Mouse (Mus musculus): ENCODE measurements around the gene 6030468B19Rik.
"Not testable (repeated sequence)": the region's sequence is repeated elsewhere in the genome, so short reads cannot be mapped to it uniquely, and the experiment has no call there.

6030468B19Rik gene

DNA sequence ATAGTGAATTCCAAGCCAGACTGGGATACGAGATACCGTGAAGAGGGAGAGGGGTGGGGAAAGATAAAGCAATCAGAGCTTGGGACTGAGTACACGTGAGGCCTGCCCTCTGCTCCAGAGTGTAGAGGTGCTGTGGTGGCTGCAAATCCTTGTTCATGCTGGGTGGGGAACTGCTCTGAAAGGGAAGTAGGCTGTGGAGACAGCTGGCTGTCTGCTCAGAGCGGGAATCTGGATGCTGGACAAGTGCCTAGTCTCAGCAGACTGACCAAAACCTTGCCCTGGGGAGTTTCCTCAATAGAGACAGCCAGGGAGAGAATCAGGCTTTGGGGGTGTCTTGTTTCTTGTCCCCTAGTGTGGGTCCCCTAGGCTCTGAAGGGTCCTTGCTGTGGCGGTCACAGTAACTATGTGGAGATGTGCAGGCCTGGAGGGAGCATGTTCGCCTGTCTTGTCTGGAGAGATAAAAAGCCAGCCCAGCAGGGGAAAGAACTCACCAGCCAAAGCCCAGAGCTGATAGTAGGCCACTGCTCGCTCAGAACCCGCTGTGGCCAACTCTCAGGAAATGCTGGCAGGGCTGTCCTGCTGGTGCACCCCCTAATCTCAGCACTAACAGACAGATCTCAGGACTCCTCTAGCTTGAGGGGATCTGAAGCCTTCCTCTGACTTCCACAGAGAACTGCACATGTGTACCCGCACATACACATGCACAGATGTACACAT, 31.6 kb downstream of the 6030468B19Rik start:
- DNase-seq (ENCODE audit: low spot score in 2 of 2): no peak

DNA sequence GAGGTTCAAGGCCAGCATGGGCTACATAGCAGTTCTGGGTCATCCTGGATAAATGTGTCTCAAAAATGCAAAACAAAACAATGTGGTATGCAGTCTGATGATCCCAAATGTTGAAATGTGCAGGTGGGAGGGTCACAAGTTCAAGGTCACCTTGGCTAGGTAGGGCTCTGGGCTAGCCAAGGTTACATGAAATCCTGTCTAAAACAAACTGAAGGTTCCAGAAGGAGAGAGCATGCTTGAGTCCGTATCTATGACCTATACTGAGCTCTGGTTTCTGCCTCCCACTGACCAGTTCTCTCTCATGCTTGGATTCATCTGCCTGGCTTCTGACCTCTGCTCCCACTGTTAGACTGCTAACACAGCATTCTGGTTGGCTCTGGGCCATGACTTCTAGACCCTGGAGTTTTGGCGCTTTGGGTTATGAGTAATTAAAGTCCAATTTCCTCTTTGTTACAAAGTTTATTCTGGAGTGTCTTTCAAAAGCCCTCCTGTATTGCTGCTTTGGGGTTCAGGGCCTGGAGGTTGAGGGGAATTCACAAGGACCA, 32.3 kb downstream of the 6030468B19Rik start:
- no peak for DNase-seq (ENCODE audit: low spot score in 2 of 2)

DNA sequence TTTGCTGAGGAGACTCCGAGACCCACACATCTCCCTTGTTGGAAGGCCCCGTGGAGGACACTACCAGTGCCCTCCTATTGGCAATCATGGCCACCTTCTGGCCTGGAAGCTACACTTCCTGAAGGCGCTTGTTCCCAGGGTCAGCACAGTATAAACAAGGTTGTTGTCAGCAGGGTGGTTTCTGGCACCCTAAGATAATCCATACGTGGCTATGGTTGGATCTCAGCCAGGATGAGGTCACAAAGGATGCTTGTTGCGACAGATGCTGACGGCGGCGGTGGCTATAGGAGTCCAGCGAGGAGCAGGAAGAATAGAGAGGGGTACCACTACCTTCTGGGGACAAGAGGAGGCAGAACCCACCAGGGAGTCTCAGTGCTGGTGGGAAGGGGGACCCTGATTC, 32.9 kb downstream of the 6030468B19Rik start:
- DNase-seq (ENCODE audit: low spot score in 2 of 2): no peak

DNA sequence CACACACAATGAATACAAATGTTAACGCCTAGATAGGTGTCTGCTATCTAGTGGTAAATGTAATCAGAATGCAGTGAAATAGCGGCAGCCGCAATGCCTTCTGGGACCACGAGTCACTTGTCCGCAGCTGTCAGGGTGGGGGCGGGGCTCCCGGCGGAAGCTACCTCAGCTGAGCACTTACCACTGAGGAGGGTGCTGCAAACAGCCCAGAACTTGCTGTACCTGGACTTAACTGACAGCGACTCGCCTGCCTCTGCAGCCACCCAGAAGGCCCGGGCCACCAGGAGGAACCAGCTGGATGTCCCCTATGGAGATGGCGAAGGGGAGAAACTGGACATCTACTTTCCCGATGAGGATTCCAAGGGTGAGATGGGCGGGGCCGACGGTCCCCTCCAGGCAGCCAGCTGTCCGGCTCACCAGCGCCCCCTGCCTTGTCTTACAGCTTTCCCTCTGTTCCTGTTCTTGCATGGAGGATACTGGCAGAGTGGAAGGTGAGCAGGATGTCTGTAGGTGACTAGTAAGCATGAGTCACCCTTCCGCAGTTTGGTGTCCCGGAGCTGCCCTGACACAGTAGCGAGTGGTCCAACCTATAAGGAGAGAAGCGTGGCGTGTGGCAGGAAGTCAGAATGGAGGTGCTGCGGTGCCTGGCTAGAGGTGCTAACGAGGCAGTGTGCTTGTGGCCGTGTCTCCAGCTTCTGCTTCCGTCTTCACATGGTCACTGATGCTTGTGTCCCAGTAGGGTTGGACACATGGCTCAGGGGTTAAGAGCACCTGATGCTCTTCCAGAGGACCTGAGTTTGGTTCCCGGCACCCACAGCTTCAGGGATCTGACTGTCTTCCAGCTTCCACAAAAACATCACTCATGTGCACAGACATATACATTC, 34.9 kb downstream of the 6030468B19Rik start:
- DNase-seq (ENCODE audit: low spot score in 2 of 2): peak in 1 of 2 experiments; percentile 49

DNA sequence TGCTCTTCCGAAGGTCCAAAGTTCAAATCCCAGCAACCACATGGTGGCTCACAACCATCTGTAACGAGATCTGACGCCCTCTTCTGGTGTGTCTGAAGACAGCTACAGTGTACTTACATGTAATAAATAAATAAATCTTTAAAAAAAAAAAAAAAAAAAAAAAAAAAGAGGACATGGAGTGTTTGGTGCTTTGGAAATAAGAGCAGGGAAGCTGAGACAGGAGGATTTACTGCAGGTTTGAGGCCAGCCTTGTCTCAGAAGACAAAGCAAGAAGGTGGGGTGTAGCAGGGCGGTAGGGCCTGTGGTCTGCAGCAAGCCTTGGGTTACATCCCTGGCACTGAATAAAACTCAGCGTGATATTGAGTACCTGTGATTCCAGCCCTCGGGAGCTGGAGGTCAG, 36.0 kb downstream of the 6030468B19Rik start:
- DNase-seq (ENCODE audit: low spot score in 2 of 2): not testable (repeated sequence)

DNA sequence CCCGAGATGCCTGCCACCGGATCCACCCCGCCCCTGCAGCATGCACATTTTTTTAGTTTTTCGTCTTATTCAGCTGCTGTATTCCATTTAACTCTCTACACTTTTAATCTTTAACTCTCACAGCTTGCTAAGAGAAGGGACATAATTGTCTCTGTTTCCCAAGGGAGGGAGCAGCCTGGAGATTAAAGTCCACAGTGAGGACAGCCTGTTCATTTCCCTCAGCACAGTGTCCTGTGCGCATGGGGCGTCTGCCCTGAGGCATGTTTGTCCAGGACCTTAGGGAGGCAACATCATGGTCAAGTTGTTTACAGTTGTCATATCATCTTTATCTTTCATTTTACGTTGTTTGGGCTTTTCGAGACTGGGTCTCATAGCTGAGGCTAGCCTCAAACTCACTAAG, 36.6 kb downstream of the 6030468B19Rik start:
- DNase-seq (ENCODE audit: low spot score in 2 of 2): no peak

DNA sequence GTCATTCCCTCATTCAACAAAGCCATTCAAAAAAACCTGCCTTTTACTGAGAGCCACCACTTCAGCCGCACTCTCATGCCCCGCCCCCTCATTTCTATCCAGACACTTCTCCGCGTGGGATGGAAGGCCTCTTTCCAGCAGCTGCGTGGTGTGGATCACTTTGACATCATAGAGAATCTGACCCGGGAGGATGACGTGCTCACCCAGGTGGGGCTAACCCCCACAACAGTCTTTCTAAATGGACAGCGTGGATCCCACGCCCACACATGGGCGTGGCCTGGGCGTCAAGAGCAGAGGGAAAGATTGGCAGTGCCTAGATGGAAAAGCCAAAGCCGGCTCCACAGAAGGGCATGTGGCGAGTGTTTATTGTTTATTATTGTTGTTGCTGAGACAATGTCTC, 38.8 kb downstream of the 6030468B19Rik start:
- no peak for DNase-seq (ENCODE audit: low spot score in 2 of 2)

DNA sequence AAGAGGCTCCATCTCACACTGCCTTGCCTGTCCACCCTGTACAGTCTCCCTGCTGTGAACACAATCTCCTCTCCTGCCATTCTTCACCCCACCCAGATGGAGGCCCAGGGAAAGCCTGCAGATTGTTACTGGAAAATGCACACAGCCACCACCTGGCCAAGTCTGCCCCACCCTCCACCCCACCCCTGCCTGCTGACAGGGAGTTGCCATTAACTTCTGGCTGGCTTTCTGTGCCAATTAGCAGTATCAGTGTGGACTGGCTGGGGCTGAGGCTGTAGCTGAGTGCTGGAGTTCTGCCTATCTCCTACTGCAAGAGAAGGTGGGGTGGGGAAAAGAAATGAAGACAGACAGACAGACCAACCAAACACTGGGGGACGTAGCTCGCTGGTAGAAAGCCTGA, 41.1 kb downstream of the 6030468B19Rik start:
- no peak for DNase-seq (ENCODE audit: low spot score in 2 of 2)

DNA sequence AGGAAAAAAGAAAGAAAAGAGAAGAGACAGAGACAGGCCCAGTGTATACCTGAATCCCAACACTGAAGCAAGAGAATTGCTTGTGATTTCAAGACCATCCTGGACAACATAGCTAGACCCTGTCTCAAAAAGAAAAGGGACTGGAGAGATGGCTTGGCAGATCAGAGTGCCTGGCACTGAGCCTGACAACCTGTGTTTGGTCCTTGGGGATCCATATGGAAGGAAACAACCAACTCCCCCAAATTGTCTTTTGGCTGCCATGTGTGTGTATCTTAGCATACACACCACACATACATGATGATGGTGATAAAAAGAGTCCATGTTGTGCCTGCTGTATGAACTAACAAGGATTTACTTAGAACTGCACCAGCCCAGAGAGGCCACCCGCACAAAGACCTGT, 41.6 kb downstream of the 6030468B19Rik start:
- DNase-seq (ENCODE audit: low spot score in 2 of 2): no peak

DNA sequence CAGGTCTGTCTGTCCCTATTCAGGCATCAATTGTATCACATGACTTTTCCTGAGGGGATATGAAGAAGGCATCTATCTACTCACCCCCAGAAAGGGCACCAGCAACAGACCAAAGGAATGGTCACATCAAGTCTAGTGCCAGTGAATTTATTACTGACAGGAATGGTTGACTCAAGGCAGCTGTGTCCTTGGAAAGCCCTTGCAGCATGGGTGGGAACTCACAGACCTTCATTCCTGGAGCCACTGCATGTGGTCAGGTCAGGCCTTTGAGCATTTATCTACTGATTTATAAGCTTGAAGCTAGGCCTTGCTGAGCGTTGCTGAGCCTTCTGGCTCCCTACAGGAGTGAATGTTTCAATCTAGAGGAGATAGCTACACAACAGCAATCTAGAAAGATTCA, 43.5 kb downstream of the 6030468B19Rik start:
- no peak for DNase-seq (ENCODE audit: low spot score in 2 of 2)

DNA sequence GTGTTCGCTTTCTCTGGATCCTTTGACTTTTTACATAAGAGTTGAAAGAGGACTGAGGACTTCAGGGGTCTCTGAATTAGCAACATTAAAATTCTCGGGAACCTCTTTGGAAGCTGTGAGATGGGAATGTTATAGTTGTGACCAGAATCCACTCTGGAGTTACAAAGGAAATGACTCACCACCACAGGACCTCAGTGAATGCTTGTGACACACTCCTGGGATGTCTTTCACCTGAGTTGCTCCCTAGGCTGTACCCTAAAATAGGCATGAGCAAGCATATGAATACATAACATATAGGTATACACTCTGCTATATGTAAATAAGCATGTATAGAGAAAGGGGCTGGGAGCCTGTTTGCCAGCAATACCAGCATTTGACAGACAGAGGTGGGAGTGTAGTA, 46.0 kb downstream of the 6030468B19Rik start:
- no peak for DNase-seq (ENCODE audit: low spot score in 2 of 2)

DNA sequence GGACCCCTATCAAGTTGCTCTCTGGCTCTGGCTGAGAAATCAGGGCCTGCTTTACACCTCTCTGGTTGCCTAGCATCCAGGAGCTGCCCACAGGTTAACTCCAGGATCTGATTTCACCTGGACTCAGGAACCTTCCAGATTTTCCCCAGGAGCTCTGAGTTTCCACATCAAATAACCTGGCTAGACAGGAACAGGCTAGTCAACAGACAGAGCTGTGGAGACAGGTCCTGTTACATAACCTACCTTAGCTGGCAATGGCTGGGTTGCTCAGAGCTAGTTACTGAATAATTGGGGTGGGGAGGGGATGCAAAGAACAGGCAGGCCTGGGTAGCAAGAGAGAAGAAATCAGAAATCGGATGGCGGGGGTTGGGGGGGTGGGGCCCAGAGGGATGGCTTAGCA, 47.5 kb downstream of the 6030468B19Rik start:
- no peak for DNase-seq (ENCODE audit: low spot score in 2 of 2)

DNA sequence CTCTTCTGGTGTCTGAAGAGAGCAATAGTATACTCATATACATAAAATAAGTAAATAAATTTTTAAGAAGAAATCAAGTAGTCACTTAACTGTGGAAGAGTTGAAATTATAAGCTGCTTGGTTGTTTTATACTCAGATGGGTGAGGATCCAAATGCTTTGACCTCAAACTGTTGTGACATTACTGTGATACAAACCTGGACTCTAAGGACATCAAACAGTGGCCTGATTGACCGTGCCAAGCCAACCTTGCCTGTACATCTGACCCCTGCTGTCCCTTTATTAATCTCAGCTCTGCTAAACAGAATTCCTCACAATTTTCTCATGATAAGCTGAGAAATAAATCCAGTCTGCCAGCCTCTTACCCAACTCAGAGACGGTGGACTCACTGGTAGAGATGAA, 48.2 kb downstream of the 6030468B19Rik start:
- DNase-seq (ENCODE audit: low spot score in 2 of 2): no peak

DNA sequence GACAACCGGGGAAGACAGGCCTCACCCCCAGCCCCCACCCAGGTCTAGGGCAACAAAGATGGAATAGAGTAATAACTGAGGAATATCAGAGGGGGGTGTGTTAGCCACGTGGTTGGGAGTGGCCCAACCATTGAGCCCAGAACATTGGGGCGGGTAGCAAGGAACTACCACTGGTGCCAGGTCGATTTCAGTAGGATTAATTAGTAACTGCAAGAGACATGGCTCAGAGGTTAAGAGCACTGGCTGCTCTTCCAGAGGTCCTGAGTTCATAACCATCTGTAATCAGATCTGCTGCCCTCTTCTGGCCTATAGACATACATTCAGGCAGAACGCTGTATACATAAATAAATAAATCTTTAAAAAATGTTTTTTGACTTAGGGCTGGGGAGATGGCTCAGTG, 49.2 kb downstream of the 6030468B19Rik start:
- DNase-seq (ENCODE audit: low spot score in 2 of 2): no peak

DNA sequence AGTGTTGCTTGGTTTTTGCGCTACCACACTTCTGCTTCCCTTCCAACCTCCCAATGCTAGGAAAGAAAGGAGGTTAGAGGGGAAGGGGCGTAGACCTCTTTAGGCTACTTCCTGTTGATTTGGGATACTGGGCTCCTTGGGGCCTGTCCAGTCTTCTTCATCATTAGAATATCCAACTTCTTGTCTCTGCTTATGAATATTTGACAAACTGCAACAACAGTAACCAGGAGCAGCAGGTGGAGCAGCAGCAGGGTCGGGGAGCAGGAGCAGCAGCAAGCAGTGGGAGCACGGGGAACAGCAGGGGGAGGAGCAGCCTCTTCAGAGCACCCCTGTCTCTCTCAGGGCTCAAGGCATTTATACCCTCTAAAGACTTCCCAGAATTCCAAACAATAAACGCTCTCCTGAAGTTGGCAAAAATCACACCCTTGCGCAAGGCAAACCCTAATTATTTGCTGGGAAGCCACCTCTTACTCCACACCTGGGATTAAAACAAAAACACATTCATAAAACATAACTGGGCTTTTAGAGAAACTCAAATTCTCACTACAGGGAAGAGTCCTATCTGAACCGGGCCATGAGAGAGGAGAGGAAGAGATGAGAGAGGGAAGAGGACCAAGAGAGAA, 50.2 kb downstream of the 6030468B19Rik start:
- no peak for DNase-seq (ENCODE audit: low spot score in 2 of 2)

DNA sequence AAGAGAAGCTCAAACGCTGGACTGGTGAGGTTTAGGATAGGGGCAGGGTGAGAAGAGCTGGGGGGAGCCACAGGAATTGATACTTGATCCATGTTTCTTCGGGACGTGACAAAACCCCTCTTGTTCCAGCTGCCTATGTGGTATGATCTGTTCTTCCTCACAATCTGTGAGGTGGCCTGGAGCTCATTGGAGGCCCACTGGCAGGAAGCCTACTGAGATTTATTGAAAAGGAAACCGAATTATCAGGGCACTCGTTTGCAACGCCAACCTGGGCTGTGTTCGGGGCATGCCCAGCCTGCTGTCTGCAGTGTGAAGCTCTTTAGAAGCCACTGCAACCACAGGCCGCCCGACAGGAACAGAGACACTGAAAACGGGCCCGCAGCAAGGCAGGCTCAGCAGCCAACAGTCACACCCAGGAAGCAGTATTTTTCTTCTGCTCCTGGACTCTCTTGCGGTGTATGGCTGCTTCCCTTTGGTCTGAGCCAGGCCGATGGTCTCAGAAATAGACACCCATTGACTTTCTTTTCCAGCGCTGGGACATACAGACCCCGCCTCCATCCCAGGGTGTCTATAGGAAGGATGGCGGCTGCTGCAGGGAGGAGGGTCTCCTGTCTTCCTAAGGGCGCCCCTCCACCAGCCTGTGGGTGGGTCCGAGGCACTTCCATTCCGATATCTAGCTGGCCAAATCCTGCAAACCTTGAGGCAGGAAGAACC, 51.0 kb downstream of the 6030468B19Rik start:
- DNase-seq (ENCODE audit: low spot score in 2 of 2): no peak

DNA sequence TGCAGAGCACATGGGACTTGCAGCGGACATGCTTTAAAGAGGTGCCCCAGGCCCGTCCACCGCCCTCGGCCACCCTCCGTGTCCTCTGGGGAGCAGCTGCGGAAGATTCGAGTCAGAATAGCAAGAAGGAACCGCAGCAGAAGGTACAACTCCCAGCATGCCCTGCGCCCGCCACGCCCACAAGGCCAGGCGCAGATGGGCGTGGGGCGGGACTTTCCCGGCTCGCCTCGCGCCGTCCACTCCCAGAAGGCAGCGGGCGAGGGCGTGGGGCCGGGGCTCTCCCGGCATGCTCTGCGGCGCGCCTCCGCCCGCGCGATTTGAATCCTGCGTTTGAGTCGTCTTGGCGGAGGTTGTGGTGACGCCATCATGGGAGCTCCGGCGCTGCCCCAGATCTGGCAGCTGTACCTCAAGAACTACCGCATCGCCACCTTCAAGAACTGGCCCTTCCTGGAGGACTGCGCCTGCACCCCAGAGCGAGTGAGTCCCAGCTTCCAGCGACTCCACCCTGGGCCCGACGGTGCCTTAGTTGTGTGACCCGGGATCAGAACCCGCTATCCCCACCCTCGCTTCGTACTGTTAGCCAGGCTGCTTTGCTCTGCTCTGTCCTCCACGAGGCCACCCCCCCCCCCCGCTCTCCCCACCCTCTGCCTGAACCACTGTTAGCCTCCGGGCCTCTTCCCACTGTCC, 51.7 kb downstream of the 6030468B19Rik start, which contains the start of gene Birc5:
Gene Birc5 (plus strand): TSS at position 267 of the 687 bp plus-strand sequence.
- peak; percentile 92 to 96 for DNase-seq (ENCODE audit: low spot score in 2 of 2)

DNA sequence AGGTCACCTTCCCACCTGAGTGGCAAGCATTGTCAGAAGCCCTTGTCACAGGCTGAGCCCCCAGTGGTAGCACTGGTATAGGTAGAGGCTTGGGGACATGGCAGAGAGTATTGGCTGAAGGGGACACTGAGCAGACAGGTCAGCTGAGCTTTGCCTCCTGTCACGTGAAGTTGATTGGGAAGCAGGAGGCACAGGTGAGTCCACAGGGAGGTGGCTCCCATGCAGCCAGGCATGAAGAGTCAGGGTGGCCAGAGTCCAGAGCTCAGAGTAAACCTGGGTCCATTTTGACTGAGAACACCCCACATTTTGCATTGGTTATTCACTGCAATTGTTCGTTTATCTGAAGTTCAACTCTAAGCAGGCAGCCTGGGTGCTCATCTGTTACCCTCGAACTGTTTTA, 55.4 kb downstream of the 6030468B19Rik start:
- no peak for DNase-seq (ENCODE audit: low spot score in 2 of 2)

DNA sequence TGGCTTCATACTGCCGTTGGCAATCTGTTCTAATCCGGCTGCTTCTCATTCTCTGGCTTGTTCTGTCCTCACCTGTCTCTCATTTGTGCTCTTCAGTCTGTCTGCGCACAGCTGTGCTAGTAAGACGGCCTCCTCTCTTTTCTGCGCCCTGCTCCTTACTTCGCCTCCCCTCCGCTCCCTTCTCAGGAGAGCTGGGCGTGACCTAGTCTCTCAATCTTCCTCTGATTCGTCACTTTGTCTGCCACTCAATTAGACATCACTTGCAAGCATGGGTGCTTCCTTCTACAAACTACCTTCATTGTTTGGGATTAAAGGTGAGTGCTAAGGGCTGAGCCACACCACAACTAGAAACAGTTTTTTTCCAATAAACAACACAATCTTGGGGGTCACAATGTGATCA, 56.8 kb downstream of the 6030468B19Rik start:
- DNase-seq (ENCODE audit: low spot score in 2 of 2): no peak

DNA sequence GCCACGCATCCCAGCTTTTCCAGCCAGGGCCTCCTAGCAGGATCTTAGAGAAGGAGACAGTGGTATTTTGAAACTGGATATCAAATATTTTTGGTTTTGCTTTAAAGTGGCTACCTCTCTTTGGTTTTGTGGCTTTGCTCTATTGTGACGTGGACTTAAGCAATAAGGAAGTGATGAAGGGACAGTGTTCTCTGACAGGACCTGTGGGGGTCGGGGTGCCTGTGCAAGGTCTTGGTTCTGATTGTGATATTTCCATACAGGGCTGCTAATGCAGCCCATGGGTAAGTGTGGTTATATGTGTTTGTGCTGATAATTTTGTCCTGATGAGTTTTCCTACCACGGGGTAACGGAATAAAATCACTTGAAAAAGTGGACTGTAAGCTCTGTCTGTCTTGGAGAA, 57.9 kb downstream of the 6030468B19Rik start:
- DNase-seq (ENCODE audit: low spot score in 2 of 2): no peak

DNA sequence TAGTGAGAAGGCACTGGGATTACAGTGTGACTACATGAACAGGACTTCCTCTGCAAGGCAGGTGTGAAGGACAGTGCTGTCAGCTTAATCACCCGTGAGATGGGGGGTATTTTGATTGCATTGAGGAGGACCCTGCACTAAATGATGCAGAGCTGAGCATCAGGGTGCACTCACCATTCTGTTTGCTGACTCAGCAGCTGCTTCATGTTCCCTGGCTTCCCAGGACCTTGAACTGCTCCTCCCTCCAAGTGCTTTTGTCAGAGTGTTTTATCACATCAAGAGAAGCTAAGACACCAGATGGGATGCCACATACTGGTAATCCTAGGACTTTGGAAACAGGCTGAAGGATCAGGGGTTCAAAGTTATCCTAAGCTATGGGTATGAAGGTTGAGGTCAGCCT, 58.5 kb downstream of the 6030468B19Rik start:
- no peak for DNase-seq (ENCODE audit: low spot score in 2 of 2)

Data from urinary bladder, adult 18-20 months (tissue).